Mouse (Mus musculus) embryonic stem cell, embryonic (primary cell): ENCODE measurements around the gene Vmn2r10.
"Not testable (repeated sequence)": the region's sequence is repeated elsewhere in the genome, so short reads cannot be mapped to it uniquely, and the experiment has no call there.

ENCODE experiments used
- CTCF ChIA-PET, 4 experiments: fragments of 300-600 bp in 2 of 4; fragments of 350-600 bp in 2 of 4; sonication (Branson Sonifier 250); formaldehyde crosslinking; loops; one replicate each; lab custom pipeline; 2022; ENCODE audit warnings: inconsistent platforms in 2 of 4; lab: Charles Lee
- POLR2A ChIA-PET, 4 experiments: fragments of 300-600 bp in 2 of 4; fragments of 350-600 bp in 2 of 4; sonication (Branson Sonifier 250); formaldehyde crosslinking; loops; one replicate each; lab custom pipeline; 2022; ENCODE audit warnings: antibody characterized with exemption in 4 of 4, inconsistent platforms in 1 of 4; lab: Charles Lee

The Vmn2r10 gene

DNA sequence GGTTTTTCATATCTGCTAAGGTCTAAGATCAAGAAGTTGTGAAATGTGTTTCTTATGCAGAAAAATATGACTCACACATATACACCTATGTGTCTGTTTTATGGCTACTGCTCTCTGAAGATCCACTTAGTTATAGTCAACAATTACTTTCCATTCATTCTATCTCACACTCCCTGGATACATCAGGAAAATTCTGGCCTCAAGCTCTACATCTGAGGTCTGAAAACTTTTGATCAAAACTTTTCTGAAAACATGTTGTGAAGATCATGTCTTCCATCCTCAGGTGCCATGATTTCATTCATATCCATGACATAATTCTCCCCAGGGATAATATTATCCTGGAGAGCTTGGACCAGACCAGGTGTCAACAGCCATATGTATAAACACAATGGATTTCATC is at the start of gene Vmn2r10:
Gene Vmn2r10, minus strand, starts transcription at position 101 of the 400 bp plus-strand sequence.
- CTCF ChIA-PET, POLR2A ChIA-PET: not testable (repeated sequence)

DNA sequence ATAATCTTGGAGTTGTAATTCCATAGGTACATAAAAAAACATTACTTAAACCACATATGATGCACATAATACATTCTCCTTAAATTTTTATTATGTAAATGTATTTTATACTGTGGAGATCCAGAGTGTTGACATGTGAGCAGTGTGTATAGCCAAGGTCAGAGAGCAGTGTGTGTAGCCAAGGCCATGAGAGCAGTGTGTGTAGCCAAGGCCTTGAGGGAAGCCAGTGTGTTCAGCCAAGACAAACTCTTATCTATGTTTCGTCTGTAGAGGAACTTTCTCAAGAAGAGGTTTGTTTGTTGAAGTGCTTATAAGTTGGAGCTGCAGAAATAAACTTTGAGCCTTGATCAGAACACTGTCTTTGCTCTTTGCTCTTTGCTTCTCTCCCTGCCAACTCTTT is 49.0 kb upstream of the Vmn2r10 start:
- ChIA-PET POLR2A (no interaction called here), CTCF (no interaction called here)

DNA sequence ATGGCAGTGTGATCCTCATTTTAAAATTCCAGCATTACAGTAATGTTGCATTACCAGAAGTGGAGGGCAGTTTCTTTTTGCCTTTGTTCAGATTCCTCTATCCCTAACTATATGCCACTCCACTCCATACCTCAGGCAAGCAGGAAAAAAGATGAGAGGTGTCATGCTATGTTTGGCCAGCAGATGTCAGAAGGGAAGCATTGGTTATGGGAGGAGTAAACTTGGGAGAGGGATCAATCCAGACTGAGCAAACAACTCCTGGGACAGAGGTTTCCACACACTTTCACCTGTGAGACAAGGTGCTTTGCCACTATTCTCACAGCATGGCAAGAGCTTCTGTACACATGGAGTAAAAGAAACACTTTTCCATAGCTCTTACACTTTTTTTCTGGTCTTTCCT is 26.3 kb upstream of the Vmn2r10 start:
- ChIA-PET CTCF (interaction anchor here in 1 of 4 experiments (0.8 kb wide), 1 partner anchor 197 kb away, joined by 6 read pairs; no protein-coding TSS in a partner anchor), POLR2A (no interaction called here)

DNA sequence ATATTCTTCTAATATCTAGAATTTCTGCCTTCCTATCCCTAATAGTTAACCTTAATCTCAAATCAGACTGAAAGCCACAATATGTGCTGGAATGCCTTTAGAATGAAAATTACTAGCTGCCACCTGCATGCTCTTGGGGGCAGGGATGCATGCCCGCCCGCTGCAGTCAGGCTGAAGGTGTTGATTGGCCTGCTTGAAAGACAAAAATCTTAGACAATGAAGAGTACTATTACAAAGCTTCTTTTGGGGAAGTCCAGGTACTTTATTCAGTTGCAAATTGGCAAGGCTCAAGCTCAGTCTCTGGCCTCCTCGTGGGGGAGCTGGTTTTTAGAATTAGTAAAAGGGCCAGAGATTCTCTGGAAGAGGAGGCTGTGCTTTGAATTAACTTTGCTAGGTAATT is 17.4 kb downstream of the Vmn2r10 start:
- CTCF ChIA-PET, result no interaction called here
- POLR2A ChIA-PET, result no interaction called here
